Mouse (Mus musculus): ENCODE measurements at regions not wholly inside any gene's neighbourhood (a gene's known extent, or its start where the extent isn't known, plus 50 kb on each side); places are given as distances from the start of the nearest gene placed in this dataset.

- no peak for DNase-seq
Measured at GRCm38 (mm10) chr16:71197523-71197922, 883.8 kb downstream of the Gbe1 start.

- DNase-seq, result no peak
Measured at GRCm38 (mm10) chr16:71208806-71209205, 895.1 kb downstream of the Gbe1 start.

GRCm38 (mm10) chr16:71224469-71224868, 910.7 kb downstream of the Gbe1 start:
- DNase-seq, result no peak

- DNase-seq, result no peak
Measured at GRCm38 (mm10) chr16:71230104-71230653, 916.4 kb downstream of the Gbe1 start.

- DNase-seq, result no peak
Measured at GRCm38 (mm10) chr16:71243065-71243464, 929.3 kb downstream of the Gbe1 start.

GRCm38 (mm10) chr16:71243480-71243879, 929.7 kb downstream of the Gbe1 start:
- no peak for DNase-seq

GRCm38 (mm10) chr16:71247516-71248139, 933.9 kb downstream of the Gbe1 start:
- DNase-seq, result peak; percentile 0 to 63

GRCm38 (mm10) chr16:71255740-71256139, 942.0 kb downstream of the Gbe1 start:
- no peak for DNase-seq

- no peak for DNase-seq
Measured at GRCm38 (mm10) chr16:71256175-71256574, 942.4 kb downstream of the Gbe1 start.

- DNase-seq, result no peak
Measured at GRCm38 (mm10) chr16:71267191-71267590, 953.4 kb downstream of the Gbe1 start.

Data from kidney, adult 8-10 months (tissue).